In genomic region chr2:124617440-124617839, GRCm38 (mm10) we compare ENCODE assay signal across 10 mouse cellular contexts.
DNase-seq lines count a peak whose midpoint lies in the region; ATAC-seq lines count a peak whose summit lies in the region.
"Had no signal": no experiment of that assay in that cellular context is flagged by ENCODE, and none has a peak within 500 bp of the region (broad histone marks: within the 10 kb centered on the region; RNA-seq: fewer than 3 reads in every experiment).

No protein-coding gene starts in this region.

- H3K27ac ChIP-seq in forebrain, embryonic 16.5 days (ENCODE audit: low read length): no peak overlapping the region
- no peak overlapping the region for H3K27ac ChIP-seq in forebrain, embryonic 11.5 days (ENCODE audit: low read depth, low read length)
- no peak overlapping the region for H3K27ac ChIP-seq in embryonic facial prominence, embryonic 14.5 days (replicated peaks; ENCODE audit: low read depth, low read length)
- peak overlapping the region; percentile 92 for H3K27ac ChIP-seq in heart, embryonic 16.5 days (ENCODE audit: low read length)

- H3K4me2 ChIP-seq in forebrain, embryonic 16.5 days (ENCODE audit: low read length): no peak overlapping the region
- H3K4me2 ChIP-seq in forebrain, embryonic 11.5 days (ENCODE audit: low read depth, low read length, severe bottlenecking): no peak overlapping the region
- no peak overlapping the region for H3K4me2 ChIP-seq in embryonic facial prominence, embryonic 14.5 days (ENCODE audit: low read depth, low read length)
- H3K4me2 ChIP-seq in heart, embryonic 16.5 days (ENCODE audit: low read depth, low read length): peak overlapping the region; percentile 52

- no peak overlapping the region for H3K4me3 ChIP-seq in forebrain, embryonic 16.5 days (replicated peaks; ENCODE audit: low read length)
- H3K4me3 ChIP-seq in forebrain, embryonic 11.5 days (ENCODE audit: low read depth, low read length): no peak overlapping the region
- H3K4me3 ChIP-seq in embryonic facial prominence, embryonic 14.5 days (ENCODE audit: low read depth, low read length): no peak overlapping the region
- peak overlapping the region; percentile 39 for H3K4me3 ChIP-seq in heart, embryonic 16.5 days (ENCODE audit: low read length)

- H3K4me1 ChIP-seq in forebrain, embryonic 16.5 days (replicated peaks; ENCODE audit: control insufficient read depth, insufficient read depth, low read length): peaks cover 19% of the 10 kb centered on the region
- H3K4me1 ChIP-seq in forebrain, embryonic 11.5 days (replicated peaks; ENCODE audit: control insufficient read depth, insufficient read depth, low read length): no peaks in the 10 kb centered on the region
- H3K4me1 ChIP-seq in embryonic facial prominence, embryonic 14.5 days (ENCODE audit: control insufficient read depth, insufficient read depth, low read length): peaks cover 8% of the 10 kb centered on the region
- peaks cover 78% of the 10 kb centered on the region for H3K4me1 ChIP-seq in heart, embryonic 16.5 days (ENCODE audit: control insufficient read depth, insufficient read depth, low read length)

- intact Hi-C loops in left cerebral cortex, postnatal 4 days (cut with DNase I): no loop called here
- intact Hi-C loops in left cerebral cortex, postnatal 10 days (cut with DNase I): no loop called here

- WGBS in forebrain, embryonic 16.5 days: 46% methylated on average over 9 of the region's 9 CpGs
- WGBS in forebrain, embryonic 11.5 days: 81% methylated on average over 9 of the region's 9 CpGs
- 49% methylated on average over 9 of the region's 9 CpGs for WGBS in embryonic facial prominence, embryonic 14.5 days
- WGBS in heart, embryonic 16.5 days: 25% methylated on average over 9 of the region's 9 CpGs

- DNase-seq in forebrain, embryonic 11.5 days (ENCODE audit: low spot score): no peak
- peak; percentile 27 for DNase-seq in left cerebral cortex, postnatal 4 days
- no peak for DNase-seq in left cerebral cortex, postnatal 10 days (ENCODE audit: extremely low spot score in 1 of 2, low spot score in 2 of 2)
- DNase-seq in embryonic facial prominence, embryonic 14.5 days (ENCODE audit: low spot score): peak; percentile 44
- DNase-seq in layer of hippocampus, postnatal 36 days: no peak
- DNase-seq: adrenal gland, postnatal 25 days had no signal

- 0 out of 2 replicates have a peak, but pooled peaks have one; percentile 20 for ATAC-seq in forebrain, embryonic 16.5 days
- no peak for ATAC-seq in forebrain, embryonic 11.5 days (replicated peaks; ENCODE audit: low FRiP score)
- 0 out of 2 replicates have a peak, but pooled peaks have one; percentile 30 for ATAC-seq in embryonic facial prominence, embryonic 14.5 days (ENCODE audit: low read depth)
- ATAC-seq in heart, embryonic 16.5 days (replicated peaks; ENCODE audit: extremely low read depth, insufficient read depth, low FRiP score): peak; percentile 80
- ATAC-seq: CD4-positive, CD25-positive, alpha-beta regulatory T cell, adult 4 months; inflammation-experienced regulatory T-cells, adult 6 months had no signal

- H3K9me3 ChIP-seq in forebrain, embryonic 16.5 days (ENCODE audit: control insufficient read depth, low read length): no peaks in the 10 kb centered on the region
- no peaks in the 10 kb centered on the region for H3K9me3 ChIP-seq in forebrain, embryonic 11.5 days (ENCODE audit: control insufficient read depth, low read length)
- H3K9me3 ChIP-seq in embryonic facial prominence, embryonic 14.5 days (ENCODE audit: control insufficient read depth, low read length): no peaks in the 10 kb centered on the region
- no peaks in the 10 kb centered on the region for H3K9me3 ChIP-seq in heart, embryonic 16.5 days (replicated peaks; ENCODE audit: control insufficient read depth, low read length)

- no peaks in the 10 kb centered on the region for H3K27me3 ChIP-seq in forebrain, embryonic 16.5 days (replicated peaks; ENCODE audit: control insufficient read depth, insufficient read depth, low read length)
- H3K27me3 ChIP-seq in forebrain, embryonic 11.5 days (ENCODE audit: control insufficient read depth, insufficient read depth, low read length): no peaks in the 10 kb centered on the region
- 0 out of 2 replicates have a peak, but pooled peaks cover under 1% of the 10 kb centered on the region for H3K27me3 ChIP-seq in embryonic facial prominence, embryonic 14.5 days (replicated peaks; ENCODE audit: control insufficient read depth, insufficient read depth, low read length)
- H3K27me3 ChIP-seq in heart, embryonic 16.5 days (ENCODE audit: control insufficient read depth, insufficient read depth, low read length): no peaks in the 10 kb centered on the region

- H3K9ac ChIP-seq in forebrain, embryonic 16.5 days (replicated peaks; ENCODE audit: low read depth, low read length): no peak overlapping the region
- H3K9ac ChIP-seq in forebrain, embryonic 11.5 days (ENCODE audit: low read length): no peak overlapping the region
- H3K9ac ChIP-seq in embryonic facial prominence, embryonic 14.5 days (ENCODE audit: low read depth, low read length): no peak overlapping the region
- peak overlapping the region; percentile 50 for H3K9ac ChIP-seq in heart, embryonic 16.5 days (ENCODE audit: low read length)

- no peaks in the 10 kb centered on the region for H3K36me3 ChIP-seq in forebrain, embryonic 16.5 days (ENCODE audit: control insufficient read depth, insufficient read depth)
- H3K36me3 ChIP-seq in forebrain, embryonic 11.5 days (ENCODE audit: control insufficient read depth, insufficient read depth, low read length): no peaks in the 10 kb centered on the region
- no peaks in the 10 kb centered on the region for H3K36me3 ChIP-seq in embryonic facial prominence, embryonic 14.5 days (ENCODE audit: control insufficient read depth, insufficient read depth, low read length)
- no peaks in the 10 kb centered on the region for H3K36me3 ChIP-seq in heart, embryonic 16.5 days (ENCODE audit: control insufficient read depth, insufficient read depth)

Comparison
In these comparisons a context has a peak if more than half of its experiments do, and no peak if none do; other contexts are left out.
1. DNase-seq: peak in left cerebral cortex, postnatal 4 days (single experiment) and embryonic facial prominence, embryonic 14.5 days (single experiment); none in forebrain, embryonic 11.5 days (single experiment), left cerebral cortex, postnatal 10 days (0 of 2) and layer of hippocampus, postnatal 36 days (0 of 2).